Mouse (Mus musculus) c-Kit-negative CD71-positive TER-119-positive erythroid progenitor cells, embryonic 14.5 days (primary cell): ENCODE results near the gene Znhit6.

ENCODE experiments used
- DNase-seq: peaks from one replicate; pipeline ENCODE4 v3.0.0-alpha.2; 2013; ENCODE audit warnings: low read depth, low spot score

Gene Znhit6

GRCm38 (mm10) chr3:145641878-145642277, 65.9 kb downstream of the Znhit6 start:
- DNase-seq, result no peak

- no peak for DNase-seq
Measured at GRCm38 (mm10) chr3:145642861-145643260, 66.9 kb downstream of the Znhit6 start.

DNA sequence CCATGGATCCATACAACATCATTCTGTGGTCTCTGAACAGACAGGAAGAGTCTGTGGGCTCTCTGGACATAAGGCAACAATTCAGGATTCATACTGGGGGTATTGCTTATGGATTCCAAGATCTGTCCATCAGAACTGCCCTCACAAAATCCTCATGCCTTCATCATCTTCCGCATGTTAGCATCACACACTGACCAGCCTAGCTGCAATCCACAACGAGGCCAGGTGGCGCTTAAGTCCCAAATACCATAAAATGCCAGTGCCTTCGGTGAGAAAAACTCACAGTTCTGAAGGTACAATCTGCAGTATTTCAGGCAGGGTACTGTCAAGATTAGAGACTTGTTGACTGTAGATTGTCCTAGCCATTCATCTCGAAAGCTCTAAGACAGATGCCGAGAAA, 69.5 kb downstream of the Znhit6 start:
- no peak for DNase-seq

DNA sequence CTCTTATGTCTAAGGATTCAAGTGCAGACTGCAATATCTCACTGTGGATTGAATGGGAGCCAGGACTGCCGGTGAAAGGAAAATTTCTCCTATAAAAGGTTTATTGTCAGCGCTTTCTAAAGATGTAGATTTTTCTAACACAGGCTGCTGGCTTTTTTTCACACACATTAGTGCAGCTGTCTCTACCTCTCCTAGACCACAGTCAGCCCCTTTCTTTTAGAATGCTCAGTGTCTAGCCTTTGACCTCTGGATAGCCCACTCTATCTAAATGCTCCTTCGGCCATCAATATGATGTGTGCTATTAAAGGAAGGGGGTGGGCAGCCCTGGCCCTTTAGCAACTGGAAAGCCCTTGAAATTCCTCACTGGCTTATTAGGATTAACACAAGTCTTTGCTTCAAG, 70.0 kb downstream of the Znhit6 start:
- DNase-seq, result no peak

GRCm38 (mm10) chr3:145646666-145647065, 70.7 kb downstream of the Znhit6 start:
- no peak for DNase-seq

GRCm38 (mm10) chr3:145647416-145647815, 71.4 kb downstream of the Znhit6 start:
- no peak for DNase-seq

GRCm38 (mm10) chr3:145648097-145648931, 72.3 kb downstream of the Znhit6 start:
- DNase-seq, result no peak

GRCm38 (mm10) chr3:145648991-145649851, 73.2 kb downstream of the Znhit6 start:
- no peak for DNase-seq

- DNase-seq, result no peak
Measured at GRCm38 (mm10) chr3:145649852-145650202, 73.8 kb downstream of the Znhit6 start, which contains the start of gene Ccn1. Ccn1 (minus strand) TSS chr3:145649981.

DNA sequence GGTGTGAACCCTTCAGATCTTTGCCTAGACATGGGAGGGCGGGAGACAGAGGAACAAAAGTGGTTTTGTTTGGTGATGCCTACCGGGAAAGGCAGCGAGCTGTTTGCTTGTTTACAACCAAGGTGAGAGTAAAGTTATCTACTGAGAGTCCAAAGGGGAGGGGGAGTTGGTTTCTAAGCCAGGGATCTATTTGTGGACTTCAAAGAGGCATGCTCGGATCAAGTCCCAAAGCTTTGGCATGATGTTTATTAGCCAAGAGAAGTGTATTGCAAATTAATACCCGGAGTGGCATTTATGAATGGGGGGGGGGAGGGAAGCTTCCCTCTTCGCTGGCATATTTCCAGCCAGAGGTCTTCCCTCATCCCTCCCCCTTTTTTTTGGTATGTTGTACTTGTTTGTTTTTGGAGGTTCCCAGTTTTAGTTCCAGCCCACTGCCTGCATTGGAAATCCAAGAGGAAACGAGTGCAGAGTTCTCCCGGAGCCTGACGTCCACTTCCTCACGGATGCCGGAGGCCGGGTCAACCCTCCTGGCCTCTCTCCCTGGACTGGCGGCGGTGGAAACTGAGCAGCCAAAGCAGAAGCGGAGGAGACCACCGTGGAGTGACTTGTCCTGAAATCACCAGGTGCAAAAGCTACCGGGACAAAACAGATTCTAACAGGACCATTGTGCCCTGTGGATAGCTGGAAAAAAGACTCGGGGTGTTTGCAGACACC, 74.5 kb downstream of the Znhit6 start:
- DNase-seq, result no peak

- no peak for DNase-seq
Measured at GRCm38 (mm10) chr3:145651029-145651977, 75.3 kb downstream of the Znhit6 start.

DNA sequence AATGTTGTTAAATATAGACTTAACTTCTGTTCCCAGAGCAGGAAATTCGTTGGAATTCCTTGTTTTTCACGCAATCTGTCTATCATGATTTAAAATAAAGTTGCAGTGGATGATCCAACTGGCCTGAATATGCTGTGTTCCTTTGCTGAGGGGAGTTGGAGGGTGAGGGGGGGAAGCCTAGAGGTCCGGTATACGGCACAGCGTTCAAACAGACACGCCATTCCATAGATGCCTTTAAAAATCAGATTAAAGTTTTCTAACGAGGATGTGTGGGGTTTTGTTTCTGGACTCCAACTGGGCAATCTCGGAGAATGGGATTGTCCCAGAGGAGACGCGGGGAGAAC, 75.9 kb downstream of the Znhit6 start:
- no peak for DNase-seq

DNA sequence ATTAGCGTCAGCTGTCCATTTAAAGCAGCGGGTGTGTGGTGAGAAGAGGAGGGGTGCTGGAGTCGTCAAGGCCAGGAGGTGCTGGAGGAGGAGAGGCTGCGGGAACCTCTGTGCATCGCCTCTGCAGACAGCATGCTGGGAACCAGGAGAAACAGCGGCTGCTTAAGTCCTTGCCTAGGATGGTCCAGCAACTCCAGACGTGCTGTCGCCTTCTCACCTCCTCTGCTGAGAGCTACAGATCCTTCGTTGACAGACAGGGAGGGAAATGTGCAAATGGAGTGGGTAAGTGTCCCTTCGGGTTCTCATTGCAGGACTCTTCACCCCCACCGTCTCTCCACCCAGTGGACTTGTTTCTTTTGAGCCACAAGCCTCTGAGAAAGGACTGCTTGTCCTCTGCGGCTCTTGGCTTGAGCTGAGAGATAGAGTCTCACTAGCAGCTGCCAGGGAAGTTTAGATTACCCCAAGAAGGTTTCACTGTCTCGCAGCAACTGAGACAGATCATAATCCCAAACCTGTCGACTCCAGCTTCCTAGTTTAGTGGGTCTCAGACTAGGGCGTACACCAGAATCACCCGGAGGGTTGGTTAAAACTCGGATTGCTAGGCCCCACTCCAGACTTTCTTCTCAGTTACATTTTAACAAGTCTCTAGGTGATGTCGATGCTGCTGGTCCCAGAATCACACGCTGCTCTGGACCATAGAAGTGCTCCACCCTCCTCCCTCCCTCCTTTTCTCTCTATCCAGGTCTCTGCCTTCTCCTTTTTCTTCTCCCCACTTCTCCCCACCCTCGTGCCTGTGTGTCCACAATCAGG, 76.5 kb downstream of the Znhit6 start:
- DNase-seq, result no peak

DNA sequence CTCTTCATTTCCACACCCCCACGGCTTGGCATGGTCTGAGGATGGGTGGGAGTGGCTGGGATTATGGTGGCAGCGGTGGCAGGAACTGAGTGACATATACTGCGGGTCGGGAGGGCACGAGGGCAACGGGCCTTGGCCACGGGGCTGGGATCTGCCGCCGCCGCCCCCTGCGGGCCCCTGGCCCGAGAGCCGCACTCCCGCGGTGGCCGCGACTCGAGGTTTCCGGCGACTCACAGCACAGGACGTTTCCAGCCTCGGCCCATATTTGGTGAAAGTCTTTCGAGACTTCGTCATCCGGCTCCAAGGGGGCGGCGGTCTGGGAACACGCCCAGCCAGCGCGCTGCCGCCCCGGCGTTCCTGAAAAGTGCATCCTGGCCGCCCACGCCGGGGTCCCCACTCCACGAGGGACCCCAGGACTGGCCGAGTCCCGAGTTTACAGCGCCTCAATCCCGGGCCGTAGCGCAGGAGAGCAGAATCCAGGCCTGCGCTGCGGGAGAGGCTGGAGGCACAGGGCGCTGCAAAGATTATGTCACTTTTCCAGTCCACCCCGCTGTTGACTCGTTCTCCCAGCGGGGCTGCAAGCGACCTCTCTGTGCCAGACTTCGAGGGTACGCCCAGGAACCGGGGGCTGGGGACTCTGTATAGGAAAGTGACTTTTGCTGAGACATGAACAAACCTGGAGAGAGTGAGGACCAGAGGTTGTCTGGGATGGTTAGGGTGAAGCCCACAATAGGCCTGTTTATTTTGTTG, 77.4 kb downstream of the Znhit6 start:
- no peak for DNase-seq

DNA sequence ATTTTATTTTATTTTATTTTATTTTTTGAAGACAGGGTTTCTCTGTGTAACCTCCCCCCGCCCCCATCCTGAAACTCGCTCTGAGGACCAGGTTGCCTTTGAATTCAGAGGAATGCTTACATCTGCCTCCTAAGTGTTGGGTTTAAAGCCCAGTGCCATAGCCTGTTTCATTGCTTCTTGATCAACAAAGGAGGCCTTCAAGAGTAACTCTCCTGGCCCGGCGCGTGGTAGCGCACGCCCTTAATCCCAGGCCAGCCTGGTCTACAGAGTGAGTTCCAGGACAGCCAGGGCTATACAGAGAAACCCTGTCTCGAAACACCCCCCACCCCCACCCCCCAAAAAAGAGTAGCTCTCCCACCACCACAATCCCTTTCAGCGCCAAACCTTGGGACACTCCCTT, 78.0 kb downstream of the Znhit6 start:
- no peak for DNase-seq
